Mouse (Mus musculus) R1 (cell line): ENCODE measurements around the gene Gm10057.
"Not testable (repeated sequence)": the region's sequence is repeated elsewhere in the genome, so short reads cannot be mapped to it uniquely, and the experiment has no call there.

Experiments
- DNase-seq: peaks from one replicate; pipeline ENCODE4 v3.0.0-alpha.2; 2018; ENCODE audit warnings: low read depth, low spot score

Gene Gm10057

GRCm38 (mm10) chrX:154054939-154055338 lies at the start of gene Gm10057:
Gene Gm10057, minus strand, starts transcription at chrX:154055039.
- DNase-seq: not testable (repeated sequence)

GRCm38 (mm10) chrX:154033727-154034126 lies 21.1 kb downstream of the Gm10057 start, which contains the start of gene 4921511M17Rik:
Gene 4921511M17Rik, minus strand, starts transcription at chrX:154033827.
- not testable (repeated sequence) for DNase-seq

GRCm38 (mm10) chrX:154012540-154012939 lies 42.3 kb downstream of the Gm10057 start, which contains the start of gene Samt1:
Gene Samt1, minus strand, starts transcription at chrX:154012640.
- not testable (repeated sequence) for DNase-seq
